Mouse (Mus musculus) E14TG2a.4 (cell line): Measurements from ENCODE around the gene Nelfcd.

Experiments
- CTCF ChIP-seq: conservative IDR thresholded peaks from 2 replicates; pipeline ENCODE4 v1.5.1; 2014; ENCODE audit warnings: low read length
- POU5F1 ChIP-seq: IDR thresholded peaks from 2 replicates; pipeline ENCODE4 v1.6.1; 2014; ENCODE audit warnings: low read length, borderline replicate concordance

- TF ChIP-seq CTCF: no peak
- TF ChIP-seq POU5F1: no peak
These were observed 8.9 kb downstream of the Nelfcd start for GRCm38 (mm10) chr2:174424301-174425085.
